Mouse (Mus musculus): ENCODE data around the gene Trim47.

DNA sequence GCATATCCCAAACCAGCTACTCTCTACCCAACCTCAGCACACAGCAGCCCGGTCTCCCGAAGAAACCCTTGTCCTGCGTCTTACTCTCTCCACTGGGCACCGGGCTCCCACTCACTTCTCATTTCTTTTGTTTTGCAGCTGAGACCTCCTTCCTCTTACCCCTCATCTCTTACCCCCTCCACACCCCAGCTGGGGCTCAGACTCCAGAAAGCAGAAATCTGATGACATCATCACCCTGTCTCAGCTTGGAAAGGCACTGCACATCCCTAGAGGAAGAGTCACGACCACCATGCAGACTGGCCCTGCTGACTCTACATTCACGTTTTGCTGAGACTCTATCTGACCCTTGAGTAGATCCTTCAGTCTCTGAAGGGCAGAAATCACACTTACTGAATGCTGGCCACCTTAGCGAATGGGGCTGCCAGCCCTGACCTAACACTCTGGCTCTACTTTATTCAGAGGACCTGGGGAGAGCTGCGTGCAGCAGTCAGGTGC is 3.0 kb upstream of the Trim47 start:
- TF ChIP-seq CTCF (IDR thresholded peaks at IDR 0.05; ENCODE audit: borderline replicate concordance, extremely low read depth, insufficient read depth, insufficient read length) (no peak), POLR2A (IDR thresholded peaks at IDR 0.05; ENCODE audit: borderline replicate concordance, extremely low read depth, insufficient read depth, insufficient read length, poor library complexity, severe bottlenecking) (no peak)
